Comparison of ENCODE assay signal across 18 mouse cellular contexts in the genomic region with DNA sequence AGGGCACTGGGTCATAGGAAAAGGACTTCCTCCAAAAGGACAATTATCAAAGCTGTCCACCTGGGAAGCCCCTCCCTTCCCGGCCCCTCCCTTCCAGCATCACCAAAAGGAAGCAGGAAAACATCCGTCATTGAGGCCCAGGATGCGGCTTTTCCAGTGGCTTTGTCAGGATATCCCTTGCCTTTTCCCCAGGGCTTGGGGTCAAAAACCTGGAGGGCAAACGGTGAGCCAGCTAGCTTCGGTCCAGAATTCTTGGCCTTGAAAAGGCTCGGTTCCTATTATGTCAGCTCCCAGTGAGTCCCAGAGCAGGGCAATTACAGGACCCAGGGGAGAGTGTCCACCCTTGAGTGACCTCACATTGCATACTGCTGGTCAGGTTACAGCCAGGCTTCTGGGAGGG. TPM values are rescaled to one million over a fixed set of nuclear protein-coding genes. Genes with fewer than 3 reads are reported as not detected.
DNase-seq lines count a peak whose midpoint lies in the region; ATAC-seq lines count a peak whose summit lies in the region.
"Had no signal": no experiment of that assay in that cellular context is flagged by ENCODE, and none has a peak within 500 bp of the region (broad histone marks: within the 10 kb centered on the region; RNA-seq: fewer than 3 reads in every experiment).

No protein-coding gene starts in this region.

- no peak overlapping the region for H3K4me3 ChIP-seq in lung, embryonic 15.5 days
- H3K4me3 ChIP-seq: embryonic facial prominence, embryonic 13.5 days; forebrain, embryonic 10.5 days; heart, embryonic 15.5 days; neural tube, embryonic 15.5 days had no signal

- H3K9me3 ChIP-seq in lung, embryonic 15.5 days, result no peaks in the 10 kb centered on the region
- H3K9me3 ChIP-seq: embryonic facial prominence, embryonic 13.5 days; forebrain, embryonic 10.5 days; heart, embryonic 15.5 days; neural tube, embryonic 15.5 days had no signal

- H3K27me3 ChIP-seq in lung, embryonic 15.5 days, result no peaks in the 10 kb centered on the region
- H3K27me3 ChIP-seq: embryonic facial prominence, embryonic 13.5 days; heart, embryonic 15.5 days; neural tube, embryonic 15.5 days had no signal

- H3K36me3 ChIP-seq in lung, embryonic 15.5 days, result no peaks in the 10 kb centered on the region
- H3K36me3 ChIP-seq: embryonic facial prominence, embryonic 13.5 days; forebrain, embryonic 10.5 days; heart, embryonic 15.5 days; neural tube, embryonic 15.5 days had no signal

- peaks cover 23% of the 10 kb centered on the region for H3K4me1 ChIP-seq in lung, embryonic 15.5 days

- intact Hi-C loops in heart, postnatal 25 days (cut with DNase I), result no loop called here

- DNase-seq in gastrocnemius, adult 18-20 months (ENCODE audit: low spot score), result peak; percentile 47
- DNase-seq in gastrocnemius, adult 8-10 months (ENCODE audit: low spot score in 2 of 2), result no peak
- no peak for DNase-seq in lung, postnatal 36 days
- DNase-seq in heart, postnatal 25 days (ENCODE audit: low spot score), result peak; percentile 44
- DNase-seq in kidney, postnatal 4 days, result peak; percentile 49 to 72
- no peak for DNase-seq in layer of hippocampus, adult 18-20 months (ENCODE audit: low spot score in 2 of 2)
- no peak for DNase-seq in left cerebral cortex, adult 18-20 months (ENCODE audit: low spot score in 2 of 2)
- DNase-seq: cerebellum, adult 11 months; cerebellum, postnatal 36 days had no signal

- peak overlapping the region; percentile 21 for H3K27ac ChIP-seq in lung, embryonic 15.5 days
- H3K27ac ChIP-seq: embryonic facial prominence, embryonic 13.5 days; forebrain, embryonic 10.5 days; heart, embryonic 15.5 days; hindbrain, postnatal 0 days; liver, embryonic 14.5 days; neural tube, embryonic 15.5 days had no signal

- H3K4me2 ChIP-seq in lung, embryonic 15.5 days, result no peak overlapping the region
- H3K4me2 ChIP-seq: embryonic facial prominence, embryonic 13.5 days; heart, embryonic 15.5 days; neural tube, embryonic 15.5 days had no signal

- no peak for ATAC-seq in lung, embryonic 15.5 days (ENCODE audit: borderline replicate concordance, extremely low read depth, low FRiP score, low TSS enrichment)
- ATAC-seq: hindbrain, postnatal 0 days had no signal

- no peak overlapping the region for H3K9ac ChIP-seq in lung, embryonic 15.5 days
- H3K9ac ChIP-seq: heart, embryonic 15.5 days; liver, embryonic 14.5 days; neural tube, embryonic 15.5 days had no signal

- 43% methylated on average over 6 of the region's 6 CpGs for WGBS in lung, embryonic 15.5 days

RNA-seq across cellular contexts. Expression of a gene that starts 2.8 kb away (rescaled TPM):
- 1 to 10 TPM; 4.7 to 6.8 TPM for total RNA-seq in gastrocnemius, adult 18-20 months (2021)
- 1 to 10 TPM; 2.7 to 5.2 (median 4.6) TPM for total RNA-seq in gastrocnemius, adult 8-10 months (2022)
- 19.3 and 19.9 TPM in 2 replicates for polyA plus RNA-seq in lung, embryonic 15.5 days (2015; fragmentation: Nextera tagmentation; extraction: Ambion mirVana)
- 10 to 100 TPM; 14.8 to 15.7 TPM for total RNA-seq in heart, postnatal 25 days (2021)
- total RNA-seq in layer of hippocampus, adult 18-20 months (2021), result 10 to 100 TPM in 1 of 2 experiments, 1 to 10 TPM in 1; 9.7 to 10.6 TPM
- total RNA-seq in left cerebral cortex, adult 18-20 months (2021), result 10 to 100 TPM; 20.5 to 21.0 TPM

RNA-seq across cellular contexts. Expression of a gene that starts 13.7 kb away (rescaled TPM):
- total RNA-seq in gastrocnemius, adult 18-20 months (2021), result 1 to 10 TPM; 7.3 to 8.6 TPM
- 1 to 10 TPM; 6.3 to 9.7 (median 9.4) TPM for total RNA-seq in gastrocnemius, adult 8-10 months (2022)
- polyA plus RNA-seq in lung, embryonic 15.5 days (2015; fragmentation: Nextera tagmentation; extraction: Ambion mirVana), result 20.3 and 26.0 TPM in 2 replicates
- total RNA-seq in heart, postnatal 25 days (2021), result 1 to 10 TPM; 5.6 to 8.1 TPM
- 10 to 100 TPM; 11.1 TPM for total RNA-seq in layer of hippocampus, adult 18-20 months (2021)
- 10 to 100 TPM; 11.5 to 11.9 TPM for total RNA-seq in left cerebral cortex, adult 18-20 months (2021)

RNA-seq across cellular contexts. Expression of a gene that starts 21.7 kb away (rescaled TPM):
- 1,000 to 10,000 TPM; 1,348 to 1,458 TPM for total RNA-seq in gastrocnemius, adult 18-20 months (2021)
- total RNA-seq in gastrocnemius, adult 8-10 months (2022), result 1,000 to 10,000 TPM in 3 of 4 experiments, 100 to 1,000 TPM in 1; 926 to 1,454 (median 1,403) TPM
- polyA plus RNA-seq in lung, embryonic 15.5 days (2015; fragmentation: Nextera tagmentation; extraction: Ambion mirVana), result 0.25 TPM in 1 of 2 replicates, not detected in the other
- 100 to 1,000 TPM; 112 to 186 TPM for total RNA-seq in heart, postnatal 25 days (2021)
- total RNA-seq in layer of hippocampus, adult 18-20 months (2021), result not detected
- under 1 TPM in 1 of 2 experiments, not detected in 1; 0.77 TPM for total RNA-seq in left cerebral cortex, adult 18-20 months (2021)
- total RNA-seq: hindbrain, postnatal 0 days; left cerebral cortex, postnatal 36 days; monocyte, adult 5-6 weeks had no signal
- polyA plus RNA-seq: embryonic facial prominence, embryonic 13.5 days; forebrain, embryonic 10.5 days; heart, embryonic 15.5 days; hindbrain, postnatal 0 days; liver, embryonic 14.5 days had no signal

RNA-seq across cellular contexts. Expression of a gene that starts 24.2 kb away (rescaled TPM):
- 1,000 to 10,000 TPM; 3,219 to 3,282 TPM for total RNA-seq in gastrocnemius, adult 18-20 months (2021)
- total RNA-seq in gastrocnemius, adult 8-10 months (2022), result 1,000 to 10,000 TPM; 2,275 to 3,003 (median 2,494) TPM
- 12.4 and 15.9 TPM in 2 replicates for polyA plus RNA-seq in lung, embryonic 15.5 days (2015; fragmentation: Nextera tagmentation; extraction: Ambion mirVana)
- 100 to 1,000 TPM; 215 to 337 TPM for total RNA-seq in heart, postnatal 25 days (2021)
- total RNA-seq in layer of hippocampus, adult 18-20 months (2021), result 1 to 10 TPM; 5.1 to 6.8 TPM
- 1 to 10 TPM; 5.4 to 5.9 TPM for total RNA-seq in left cerebral cortex, adult 18-20 months (2021)

RNA-seq across cellular contexts. Expression of a gene that starts 49.2 kb away (rescaled TPM):
- total RNA-seq in gastrocnemius, adult 18-20 months (2021), result 10 to 100 TPM; 11.6 TPM
- total RNA-seq in gastrocnemius, adult 8-10 months (2022), result 10 to 100 TPM in 3 of 4 experiments, 1 to 10 TPM in 1; 8.9 to 12.8 (median 11.3) TPM
- polyA plus RNA-seq in lung, embryonic 15.5 days (2015; fragmentation: Nextera tagmentation; extraction: Ambion mirVana), result 3.2 TPM in 2 replicates
- total RNA-seq in heart, postnatal 25 days (2021), result 10 to 100 TPM; 14.7 to 15.7 TPM
- total RNA-seq in layer of hippocampus, adult 18-20 months (2021), result 10 to 100 TPM; 40.8 to 41.3 TPM
- total RNA-seq in left cerebral cortex, adult 18-20 months (2021), result 10 to 100 TPM; 31.7 to 34.6 TPM

Comparison
In these comparisons a context has a peak if more than half of its experiments do, and no peak if none do; other contexts are left out.
1. DNase-seq: peak in gastrocnemius, adult 18-20 months (single experiment), heart, postnatal 25 days (single experiment) and kidney, postnatal 4 days (2 of 2); none in gastrocnemius, adult 8-10 months (0 of 2), lung, postnatal 36 days (single experiment), layer of hippocampus, adult 18-20 months (0 of 2) and left cerebral cortex, adult 18-20 months (0 of 2).
2. RNA of a gene that starts 21.7 kb away (total RNA-seq): 1,348 to 1,458 TPM in gastrocnemius, adult 18-20 months, 926 to 1,454 TPM in gastrocnemius, adult 8-10 months and 112 to 186 TPM in heart, postnatal 25 days; not detected in layer of hippocampus, adult 18-20 months and 0.77 TPM in left cerebral cortex, adult 18-20 months; every median in the first group is over 10 times any median in the second.